Mouse (Mus musculus) hindbrain, embryonic 11.5 days (tissue): ENCODE measurements around the gene Nhej1. TPM values are rescaled to one million over a fixed set of nuclear protein-coding genes. Genes with fewer than 3 reads are reported as not detected.

ENCODE experiments used
- ATAC-seq: fragments of 200-750 bp; cut with Nextera tagmentation; 2 replicates; pipeline ENCODE4 v1.8.0; 2017; ENCODE audit warnings: mild to moderate bottlenecking, moderate TSS enrichment, moderate library complexity; ENCODE audit not compliant: low FRiP score
- DNase-seq: peaks from one replicate; pipeline ENCODE4 v3.0.0-alpha.2; 2015; ENCODE audit warnings: low spot score
- H3K27ac ChIP-seq: fragments of 300-500 bp; sonication (generic); 2 replicates; pipeline ENCODE4 v1.5.1; 2014; ENCODE audit warnings: mild to moderate bottlenecking, low read depth, low read length
- H3K27me3 ChIP-seq: fragments of 300-500 bp; sonication (generic); 2 replicates; pipeline ENCODE4 v1.6.1; 2014; ENCODE audit warnings: mild to moderate bottlenecking, low read length, moderate library complexity, mixed read lengths; ENCODE audit not compliant: control insufficient read depth, insufficient read depth
- H3K36me3 ChIP-seq: fragments of 300-500 bp; sonication (generic); 2 replicates; pipeline ENCODE4 v1.6.1; 2014; ENCODE audit warnings: mild to moderate bottlenecking, low read length, moderate library complexity, mixed read lengths; ENCODE audit not compliant: control insufficient read depth, insufficient read depth
- H3K4me1 ChIP-seq: fragments of 300-500 bp; sonication (generic); replicated peaks from 2 replicates; pipeline ENCODE4 v1.6.1; 2014; ENCODE audit warnings: low read length, mixed read lengths; ENCODE audit not compliant: control insufficient read depth, insufficient read depth
- H3K4me2 ChIP-seq: fragments of 300-500 bp; sonication (generic); replicated peaks from 2 replicates; pipeline ENCODE4 v1.6.1; 2014; ENCODE audit warnings: mild to moderate bottlenecking, low read depth, low read length
- H3K4me3 ChIP-seq: fragments of 300-500 bp; sonication (generic); 2 replicates; pipeline ENCODE4 v1.5.1; 2014; ENCODE audit warnings: low read depth, low read length
- H3K9ac ChIP-seq: fragments of 300-500 bp; sonication (generic); 2 replicates; pipeline ENCODE4 v1.6.1; 2014; ENCODE audit warnings: low read depth, low read length
- H3K9me3 ChIP-seq: fragments of 300-500 bp; sonication (generic); 2 replicates; pipeline ENCODE4 v1.6.1; 2016; ENCODE audit warnings: low read length; ENCODE audit not compliant: control insufficient read depth
- WGBS: fragments of 180-500 bp; shearing (Covaris S2); extraction: QIAGEN DNeasy Blood & Tissue Kit; methylation state at CpG from one replicate; pipeline ENCODE4 v1.1.7; 2014; 5-methylcytosine and 5-hydroxymethylcytosine counted together
- polyA plus RNA-seq: library from polyadenylated mRNA; unstranded; fragments of >200 nt; fragmentation: Nextera tagmentation; extraction: Ambion mirVana; gene quantifications from 2 replicates; pipeline ENCODE4 v1.2.1, GENCODE M21; 2014

Nhej1 gene
- polyA plus RNA-seq, 1 experiment from 2014 or later = 15.2 TPM

DNA sequence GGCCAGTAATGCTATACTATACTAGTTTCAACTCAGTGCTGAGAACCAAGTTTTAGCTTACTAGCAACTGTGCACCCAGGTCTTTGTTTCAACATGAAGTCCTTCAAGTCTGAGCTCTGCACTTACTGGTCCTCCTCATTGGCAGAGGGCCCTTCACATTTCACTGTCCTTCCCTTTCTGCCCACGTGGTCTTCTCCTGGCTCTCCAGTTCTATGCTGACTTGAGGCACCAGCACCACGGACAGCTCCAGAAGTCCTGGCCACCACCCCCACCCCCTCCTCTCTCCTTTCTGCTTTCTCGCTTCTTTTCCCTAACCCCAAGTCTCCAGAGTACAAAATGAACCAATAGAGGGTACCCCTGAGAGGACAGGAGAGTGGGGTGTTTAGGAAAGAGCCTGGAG lies 185.2 kb downstream of the Nhej1 start:
- no peaks in the 10 kb centered on the region for H3K9me3 ChIP-seq
- no peak overlapping the region for H3K9ac ChIP-seq
- H3K27me3 ChIP-seq = peaks cover 3% of the 10 kb centered on the region
- no peaks in the 10 kb centered on the region for H3K36me3 ChIP-seq
- ATAC-seq (no peak), DNase-seq (peak; percentile 16)
- H3K4me1 ChIP-seq = no peaks in the 10 kb centered on the region
- WGBS = 11% methylated on average over 3 of the region's 3 CpGs
- H3K27ac ChIP-seq = no peak overlapping the region
- H3K4me2 ChIP-seq = no peak overlapping the region
- no peak overlapping the region for H3K4me3 ChIP-seq

DNA sequence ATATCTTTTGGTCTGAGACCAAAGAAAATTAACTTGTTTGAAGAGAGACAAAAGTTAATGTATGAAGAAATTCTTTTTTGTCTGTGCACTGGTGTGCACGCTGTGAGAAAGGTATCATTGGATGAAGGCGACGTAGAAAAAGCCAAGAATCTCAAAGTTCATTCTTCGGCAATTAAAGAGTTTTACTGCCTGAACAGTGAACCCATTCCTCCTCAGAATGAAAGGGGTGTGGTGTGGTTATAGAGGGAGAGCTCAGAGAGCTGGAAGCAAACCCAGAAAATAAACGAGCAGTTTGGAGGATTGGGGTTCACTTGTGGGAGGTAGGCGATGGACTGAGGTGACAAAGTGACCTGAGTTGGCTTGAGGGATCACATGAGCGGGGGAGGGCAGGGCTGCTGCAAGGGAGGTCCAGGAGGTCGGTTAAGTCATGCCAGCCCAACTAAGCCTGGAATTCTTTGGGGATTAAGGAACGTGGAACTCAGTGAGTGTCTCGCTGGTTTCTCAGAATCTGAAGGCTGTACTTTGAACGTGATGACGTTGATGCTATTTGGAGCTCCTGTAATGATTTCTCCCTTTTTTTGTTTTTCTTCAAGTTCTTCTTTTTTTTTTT lies 188.7 kb downstream of the Nhej1 start:
- Histone ChIP-seq H3K4me3 (no peak overlapping the region), H3K4me2 (no peak overlapping the region), H3K27ac (no peak overlapping the region), H3K9me3 (no peaks in the 10 kb centered on the region), H3K27me3 (peaks cover 5% of the 10 kb centered on the region; the same call in 1 of the 2 replicates), H3K9ac (no peak overlapping the region), H3K4me1 (no peaks in the 10 kb centered on the region), H3K36me3 (no peaks in the 10 kb centered on the region)
- 48% methylated on average over 12 of the region's 12 CpGs for WGBS
- DNase-seq = no peak
- no peak for ATAC-seq

DNA sequence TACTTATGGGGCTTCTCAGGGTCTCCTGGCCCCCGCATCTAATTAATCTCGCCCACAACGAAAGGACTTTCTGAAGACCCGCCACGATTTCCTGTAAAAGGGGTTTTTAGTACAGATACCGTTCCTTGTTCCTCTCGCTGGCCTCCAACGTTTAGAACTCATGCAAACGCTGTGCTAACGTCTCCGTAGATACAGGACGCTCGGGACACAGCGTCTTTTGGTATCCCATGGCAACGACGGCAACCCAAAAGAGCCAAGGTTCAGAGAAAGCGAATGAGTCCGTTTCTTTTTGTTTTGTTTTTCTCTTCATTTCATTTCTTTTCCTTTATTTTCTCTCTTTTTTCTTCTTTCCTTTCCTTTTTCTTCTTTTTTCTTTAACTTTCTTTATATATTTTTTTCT lies 189.6 kb downstream of the Nhej1 start, which contains the start of gene Cfap65:
Gene Cfap65, minus strand, starts transcription at position 198 of the 400 bp plus-strand sequence.
- peak within 1 kb of the TSS; percentile 26 for H3K4me3 ChIP-seq
- H3K4me2 ChIP-seq = peak within 1 kb of the TSS; percentile 53
- DNase-seq = peak; percentile 80
- no peaks in the 10 kb centered on the region for H3K36me3 ChIP-seq
- ATAC-seq = no peak
- 2% methylated on average over 18 of the region's 18 CpGs for WGBS
- no peaks in the 10 kb centered on the region for H3K4me1 ChIP-seq
- H3K27ac ChIP-seq = no peak within 1 kb of the TSS
- H3K9me3 ChIP-seq = no peaks in the 10 kb centered on the region
- H3K9ac ChIP-seq = no peak within 1 kb of the TSS
- H3K27me3 ChIP-seq = peaks cover 5% of the 10 kb centered on the region; the same call in 1 of the 2 replicates

DNA sequence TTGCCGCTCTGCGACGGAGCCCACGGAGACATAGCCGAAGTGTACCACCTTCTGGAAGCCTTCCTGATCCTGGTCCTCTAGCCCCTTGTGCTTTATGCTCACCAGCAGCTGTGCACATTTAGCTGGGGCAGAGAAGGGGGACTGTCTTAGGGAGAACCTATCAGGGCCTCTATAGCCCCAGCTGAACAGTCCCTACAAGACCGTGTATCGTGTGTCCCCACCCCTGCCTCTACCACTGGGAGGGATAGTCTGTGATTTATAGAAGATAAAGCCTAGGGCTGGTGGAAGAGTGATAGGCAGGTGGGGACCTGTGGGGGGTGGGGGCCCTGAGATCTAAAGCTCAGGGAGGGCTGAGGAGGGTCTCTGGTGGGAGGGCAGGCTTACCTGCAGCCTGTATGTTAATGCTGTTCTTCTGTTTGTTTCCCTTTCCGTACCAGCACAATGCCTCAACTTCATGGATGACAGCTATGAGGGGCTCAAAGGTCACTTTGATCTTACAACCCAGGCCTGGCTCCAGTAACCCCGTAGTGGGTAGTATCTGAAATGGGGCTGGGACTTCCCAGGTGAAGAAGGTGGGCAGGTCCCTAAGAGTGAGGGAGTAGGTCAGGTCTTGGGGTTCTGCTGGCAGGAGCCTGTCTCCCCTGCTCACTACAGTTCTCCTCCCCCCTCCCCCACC lies 197.2 kb downstream of the Nhej1 start:
- no peak overlapping the region for H3K4me2 ChIP-seq
- H3K4me1 ChIP-seq = no peaks in the 10 kb centered on the region
- H3K27ac ChIP-seq = no peak overlapping the region
- no peak for ATAC-seq
- no peak for DNase-seq
- H3K9me3 ChIP-seq = no peaks in the 10 kb centered on the region
- 76% methylated on average over 9 of the region's 9 CpGs for WGBS
- no peaks in the 10 kb centered on the region for H3K36me3 ChIP-seq
- H3K27me3 ChIP-seq = peaks cover 2% of the 10 kb centered on the region; the same call in 1 of the 2 replicates
- no peak overlapping the region for H3K4me3 ChIP-seq
- no peak overlapping the region for H3K9ac ChIP-seq

DNA sequence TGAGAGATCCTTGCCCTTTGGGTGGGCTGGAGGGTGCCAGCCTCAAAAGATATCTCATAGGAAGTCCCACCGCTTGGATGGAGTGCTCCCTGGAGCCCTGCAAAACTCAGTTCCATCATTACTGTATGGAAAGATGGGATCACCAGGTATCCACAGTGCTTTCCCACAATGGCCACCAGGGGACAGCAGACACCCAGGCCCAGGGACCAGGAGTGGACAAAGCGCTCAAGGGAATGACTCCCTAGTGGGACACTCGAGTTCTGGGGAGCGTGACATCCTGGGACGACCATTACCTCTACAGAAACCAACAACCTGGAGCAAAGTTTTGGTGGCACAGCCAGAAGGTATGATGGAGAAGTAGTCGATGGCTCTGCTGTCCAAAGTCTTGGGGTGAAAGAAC lies 198.3 kb downstream of the Nhej1 start:
- H3K4me3 ChIP-seq = no peak overlapping the region
- H3K9ac ChIP-seq = no peak overlapping the region
- no peak overlapping the region for H3K4me2 ChIP-seq
- ATAC-seq (no peak; the same call in 1 of the 2 replicates), DNase-seq (peak; percentile 62)
- no peaks in the 10 kb centered on the region for H3K4me1 ChIP-seq
- 42% methylated on average over 6 of the region's 6 CpGs for WGBS
- H3K9me3 ChIP-seq = no peaks in the 10 kb centered on the region
- peaks cover under 1% of the 10 kb centered on the region; the same call in 1 of the 2 replicates for H3K27me3 ChIP-seq
- no peaks in the 10 kb centered on the region for H3K36me3 ChIP-seq
- no peak overlapping the region for H3K27ac ChIP-seq

DNA sequence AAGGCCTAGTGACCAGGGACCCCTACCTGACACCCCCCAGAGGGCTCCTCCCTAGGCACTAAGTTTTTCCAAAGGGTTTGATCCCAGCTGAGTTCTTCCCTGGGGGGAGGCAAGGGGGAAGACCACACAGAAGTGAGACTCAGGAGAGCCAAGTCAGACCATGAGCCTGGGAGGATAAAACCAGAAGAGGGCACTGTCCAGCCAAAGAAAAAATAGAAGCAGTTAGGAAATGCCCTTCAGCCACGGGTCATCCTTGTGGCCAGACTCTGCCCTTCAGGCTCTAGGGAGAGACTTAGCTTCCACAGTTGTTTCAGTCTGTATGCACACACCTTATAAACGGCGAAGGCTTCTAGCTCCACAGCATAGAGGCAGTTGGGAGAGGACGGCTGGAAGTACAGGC lies 200.5 kb downstream of the Nhej1 start:
- H3K9ac ChIP-seq = no peak overlapping the region
- ATAC-seq = no peak
- H3K4me1 ChIP-seq = no peaks in the 10 kb centered on the region
- H3K4me2 ChIP-seq = no peak overlapping the region
- H3K36me3 ChIP-seq = no peaks in the 10 kb centered on the region
- WGBS = 65% methylated on average over 4 of the region's 4 CpGs
- no peak for DNase-seq
- no peak overlapping the region for H3K4me3 ChIP-seq
- no peaks in the 10 kb centered on the region for H3K9me3 ChIP-seq
- H3K27ac ChIP-seq = no peak overlapping the region
- H3K27me3 ChIP-seq = no peaks in the 10 kb centered on the region

Other genes with a start within 250 kb of the Nhej1 start
- gene Fev, start 239.8 kb downstream of the Nhej1 start, polyA plus RNA-seq = 1.3 and 3.0 TPM in 2 replicates
- gene Cryba2, start 232.1 kb downstream of the Nhej1 start, polyA plus RNA-seq = 0.50 and 1.6 TPM in 2 replicates
- gene Cfap65, start 189.6 kb downstream of the Nhej1 start, polyA plus RNA-seq = 1.2 TPM in 2 replicates
- 0.20 and 0.35 TPM in 2 replicates for gene Ihh, start 173.5 kb downstream of the Nhej1 start, polyA plus RNA-seq
- not detected in 2 replicates for gene Slc23a3, start 8.7 kb upstream of the Nhej1 start, polyA plus RNA-seq
- 47.4 and 49.0 TPM in 2 replicates for gene Cnppd1, start 17.5 kb upstream of the Nhej1 start, polyA plus RNA-seq
- gene Retreg2, start 17.6 kb upstream of the Nhej1 start, polyA plus RNA-seq = 50.3 and 58.4 TPM in 2 replicates
- 37.4 and 37.7 TPM in 2 replicates for gene Zfand2b, start 43.4 kb upstream of the Nhej1 start, polyA plus RNA-seq
- gene Abcb6, start 55.2 kb upstream of the Nhej1 start, polyA plus RNA-seq = 21.8 and 23.9 TPM in 2 replicates
- 12.8 and 14.9 TPM in 2 replicates for gene Ankzf1, start 67.0 kb upstream of the Nhej1 start, polyA plus RNA-seq
- 17.4 and 18.6 TPM in 2 replicates for gene Atg9a, start 67.0 kb upstream of the Nhej1 start, polyA plus RNA-seq
- 18.0 and 19.5 TPM in 2 replicates for gene Glb1l, start 85.6 kb upstream of the Nhej1 start, polyA plus RNA-seq
- gene Stk16, start 85.6 kb upstream of the Nhej1 start, polyA plus RNA-seq = 110 and 125 TPM in 2 replicates
- 10.7 and 12.4 TPM in 2 replicates for gene Tuba4a, start 94.7 kb upstream of the Nhej1 start, polyA plus RNA-seq
- not detected in 2 replicates for gene A630095N17Rik, start 106.9 kb upstream of the Nhej1 start, polyA plus RNA-seq
- 17.8 and 21.4 TPM in 2 replicates for gene Dnajb2, start 111.2 kb upstream of the Nhej1 start, polyA plus RNA-seq
- gene Ptprn, start 139.3 kb upstream of the Nhej1 start, polyA plus RNA-seq = 3.5 and 6.0 TPM in 2 replicates
- gene Resp18, start 153.2 kb upstream of the Nhej1 start, polyA plus RNA-seq = 32.3 and 35.7 TPM in 2 replicates
- gene Dnpep, start 192.8 kb upstream of the Nhej1 start, polyA plus RNA-seq = 154 and 165 TPM in 2 replicates
- 2.1 and 2.4 TPM in 2 replicates for gene Des, start 235.1 kb upstream of the Nhej1 start, polyA plus RNA-seq